ENCODE assay signal across 26 mouse cellular contexts in genomic region chr10:123402460-123402859, GRCm38 (mm10).
DNase-seq lines count a peak whose midpoint lies in the region; ATAC-seq and TF ChIP-seq lines count a peak whose summit lies in the region.
"Had no signal": no experiment of that assay in that cellular context is flagged by ENCODE, and none has a peak within 500 bp of the region (broad histone marks: within the 10 kb centered on the region; RNA-seq: fewer than 3 reads in every experiment).

No protein-coding gene starts in this region.

- H3K27me3 ChIP-seq in midbrain, postnatal 0 days (ENCODE audit: insufficient read depth, low read length), result no peaks in the 10 kb centered on the region
- H3K27me3 ChIP-seq in midbrain, embryonic 14.5 days (ENCODE audit: control insufficient read depth, insufficient read depth, low read length), result no peaks in the 10 kb centered on the region
- H3K27me3 ChIP-seq: CH12.LX; embryonic facial prominence, embryonic 12.5 days; forebrain, embryonic 13.5 days; forebrain, embryonic 15.5 days; Patski had no signal

- no peaks in the 10 kb centered on the region for H3K9me3 ChIP-seq in midbrain, postnatal 0 days (ENCODE audit: low read length)
- peaks cover 10% of the 10 kb centered on the region for H3K9me3 ChIP-seq in midbrain, embryonic 14.5 days (ENCODE audit: control insufficient read depth, low read length)
- H3K9me3 ChIP-seq: embryonic facial prominence, embryonic 12.5 days; forebrain, embryonic 13.5 days; forebrain, embryonic 15.5 days had no signal

- H3K27ac ChIP-seq in midbrain, postnatal 0 days (ENCODE audit: low read depth, low read length), result no peak overlapping the region
- H3K27ac ChIP-seq in midbrain, embryonic 14.5 days (replicated peaks; ENCODE audit: low read depth, low read length), result no peak overlapping the region
- H3K27ac ChIP-seq: embryonic facial prominence, embryonic 12.5 days; forebrain, embryonic 13.5 days; forebrain, embryonic 15.5 days had no signal

- no peak overlapping the region for H3K4me3 ChIP-seq in midbrain, postnatal 0 days (ENCODE audit: low read depth, low read length)
- H3K4me3 ChIP-seq in midbrain, embryonic 14.5 days (replicated peaks; ENCODE audit: low read depth, low read length), result no peak overlapping the region
- H3K4me3 ChIP-seq: embryonic facial prominence, embryonic 12.5 days; forebrain, embryonic 13.5 days; forebrain, embryonic 15.5 days had no signal

- no peak for TF ChIP-seq CTCF in midbrain, postnatal 0 days (IDR thresholded peaks at IDR 0.05)

- ATAC-seq in frontal cortex, adult (ENCODE audit: low TSS enrichment), result peak; percentile 80
- no peak for ATAC-seq in midbrain, postnatal 0 days (ENCODE audit: low FRiP score)
- no peak for ATAC-seq in midbrain, embryonic 14.5 days (ENCODE audit: low FRiP score, low TSS enrichment)
- ATAC-seq: activated CD4-positive, CD25-positive, alpha-beta regulatory T cell, adult 4 months; CD4-positive, CD25-positive, alpha-beta regulatory T cell, adult 4 months; forebrain, embryonic 13.5 days; forebrain, embryonic 15.5 days; forebrain, postnatal 0 days; Patski had no signal

- H3K4me1 ChIP-seq in midbrain, postnatal 0 days (ENCODE audit: insufficient read depth, low read length), result no peaks in the 10 kb centered on the region
- peaks cover 10% of the 10 kb centered on the region for H3K4me1 ChIP-seq in midbrain, embryonic 14.5 days (ENCODE audit: control insufficient read depth, insufficient read depth, low read length)
- H3K4me1 ChIP-seq: embryonic facial prominence, embryonic 12.5 days; forebrain, embryonic 15.5 days had no signal

- no peak overlapping the region for H3K9ac ChIP-seq in midbrain, postnatal 0 days (replicated peaks; ENCODE audit: low read length, poor library complexity, severe bottlenecking)
- H3K9ac ChIP-seq in midbrain, embryonic 14.5 days (replicated peaks; ENCODE audit: low read length), result no peak overlapping the region
- H3K9ac ChIP-seq: embryonic facial prominence, embryonic 12.5 days; forebrain, embryonic 13.5 days; forebrain, embryonic 15.5 days; forebrain, postnatal 0 days had no signal

- no peak overlapping the region for H3K4me2 ChIP-seq in midbrain, postnatal 0 days (ENCODE audit: low read depth, low read length, poor library complexity, severe bottlenecking)
- H3K4me2 ChIP-seq in midbrain, embryonic 14.5 days (ENCODE audit: low read length), result no peak overlapping the region
- H3K4me2 ChIP-seq: embryonic facial prominence, embryonic 12.5 days; forebrain, embryonic 13.5 days; forebrain, embryonic 15.5 days had no signal

- no peaks in the 10 kb centered on the region for H3K36me3 ChIP-seq in midbrain, postnatal 0 days (ENCODE audit: insufficient read depth, low read length)
- H3K36me3 ChIP-seq in midbrain, embryonic 14.5 days (ENCODE audit: control insufficient read depth, insufficient read depth, low read length), result no peaks in the 10 kb centered on the region
- H3K36me3 ChIP-seq: embryonic facial prominence, embryonic 12.5 days; forebrain, embryonic 15.5 days; G1E had no signal

- WGBS in midbrain, postnatal 0 days, result 41% methylated on average over 3 of the region's 3 CpGs
- 46% methylated on average over 3 of the region's 3 CpGs for WGBS in midbrain, embryonic 14.5 days

- DNase-seq in embryo, embryonic 10.5 days (ENCODE audit: low spot score), result peak; percentile 10
- DNase-seq in embryo, embryonic 11 days, result no peak
- no peak for DNase-seq in frontal cortex, postnatal 25 days (ENCODE audit: low spot score in 2 of 2)
- peak; percentile 24 for DNase-seq in midbrain, postnatal 0 days (ENCODE audit: low spot score)
- no peak for DNase-seq in midbrain, embryonic 14.5 days
- DNase-seq in brain, adult 2 months (ENCODE audit: low read depth, low spot score), result peak; percentile 59
- DNase-seq in heart, adult 11 months, result no peak
- DNase-seq: adrenal gland, adult 8-10 months; adrenal gland, postnatal 14 days; adrenal gland, postnatal 36 days; B cell, adult 2 months; cerebellum, adult 11-12 months; cerebellum, adult 2 months; cerebellum, adult 9-10 months; cerebellum, postnatal 10 days; cerebellum, postnatal 25 days; forebrain, postnatal 0 days had no signal

Comparison
In these comparisons a context has a peak if more than half of its experiments do, and no peak if none do; other contexts are left out.
1. DNase-seq: peak in embryo, embryonic 10.5 days (single experiment), midbrain, postnatal 0 days (single experiment) and brain, adult 2 months (single experiment); none in embryo, embryonic 11 days (single experiment), frontal cortex, postnatal 25 days (0 of 2), midbrain, embryonic 14.5 days (single experiment) and heart, adult 11 months (single experiment).